Mouse (Mus musculus) spleen, adult 12 weeks (tissue): ENCODE results near the gene Arih2.
"Not testable (repeated sequence)": the region's sequence is repeated elsewhere in the genome, so short reads cannot be mapped to it uniquely, and the experiment has no call there.

ENCODE experiments used
- DNase-seq: peaks from one replicate; pipeline ENCODE4 v3.0.0; 2022; ENCODE audit warnings: low spot score

The Arih2 gene

DNA sequence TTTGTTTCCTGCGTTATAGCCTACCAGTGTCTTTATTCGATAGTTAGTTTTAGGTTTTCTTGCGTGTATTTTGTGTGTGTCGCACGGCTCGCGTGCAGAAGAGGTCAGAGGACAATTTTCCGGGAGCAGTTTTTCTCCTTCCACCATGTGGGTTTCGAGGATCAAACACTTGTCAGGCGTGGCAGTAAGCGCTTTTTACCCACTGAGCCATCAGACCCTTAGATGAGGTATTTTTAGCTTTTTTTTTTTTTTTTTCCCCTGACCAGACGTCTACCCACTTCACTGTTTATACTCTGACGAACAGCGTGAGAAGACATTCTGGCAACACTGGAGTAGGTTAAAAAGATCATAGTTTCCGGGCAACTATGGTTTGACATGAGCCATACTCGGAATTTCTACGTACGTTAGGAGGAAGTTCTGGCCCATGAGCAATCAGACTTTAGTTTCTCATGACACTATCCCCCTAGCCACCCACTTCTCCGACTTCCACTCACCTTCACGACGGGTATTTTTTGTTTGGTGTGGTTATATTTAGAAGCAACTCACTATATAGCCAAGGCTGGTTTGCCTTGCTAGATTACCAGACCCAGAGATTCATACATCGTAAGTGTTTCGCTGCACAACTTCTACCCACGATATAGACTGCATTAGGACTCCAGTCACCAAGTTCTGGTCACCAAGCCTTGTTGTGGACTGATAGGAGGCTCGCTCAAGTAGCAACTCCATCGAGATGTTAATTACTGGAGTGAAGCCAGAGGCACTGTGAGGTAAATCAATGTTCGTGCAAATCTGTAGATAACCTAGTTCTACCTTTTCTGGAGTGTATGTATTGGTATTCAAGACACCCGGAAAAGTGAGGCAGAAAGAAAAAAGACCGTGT, 615 bp upstream of the Arih2 start:
- no peak for DNase-seq

DNA sequence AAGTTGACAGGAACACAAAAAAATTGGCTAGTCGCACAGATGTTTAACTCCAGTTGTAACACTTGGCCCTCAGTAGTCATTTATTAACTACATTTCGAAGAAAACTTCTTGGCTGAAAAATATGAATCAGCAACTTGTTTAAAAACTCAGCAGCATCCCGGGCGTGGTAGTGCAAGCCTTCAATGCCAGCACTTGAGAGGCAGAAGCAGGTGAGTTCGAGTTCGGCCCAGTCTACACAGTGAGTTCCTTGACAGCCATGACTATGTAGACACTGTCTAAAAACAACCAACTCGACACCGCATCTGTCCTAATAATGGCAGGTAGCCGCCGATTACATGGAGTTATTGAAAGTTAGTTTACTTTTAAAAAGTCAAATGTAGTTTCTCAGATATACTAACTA, 1.0 kb downstream of the Arih2 start:
- DNase-seq: peak; percentile 36

DNA sequence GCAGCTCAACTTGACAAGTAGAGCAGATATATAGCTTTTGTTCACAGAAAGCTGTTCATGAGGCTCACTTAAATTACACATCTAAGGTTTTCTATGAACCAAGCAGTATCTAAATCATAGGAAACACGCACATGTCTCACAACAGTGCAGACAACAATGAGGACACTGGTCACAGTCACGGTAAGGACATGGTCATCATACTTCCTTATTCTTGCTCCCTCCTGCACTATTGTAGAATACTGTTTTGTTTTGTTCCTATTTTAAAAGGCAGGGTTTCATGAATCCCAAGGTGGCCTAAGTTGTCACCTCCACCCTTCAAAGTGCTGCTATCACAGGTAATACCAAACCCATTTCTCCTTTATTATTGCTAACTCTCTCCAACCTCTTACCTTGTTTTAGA, 9.4 kb downstream of the Arih2 start:
- no peak for DNase-seq

DNA sequence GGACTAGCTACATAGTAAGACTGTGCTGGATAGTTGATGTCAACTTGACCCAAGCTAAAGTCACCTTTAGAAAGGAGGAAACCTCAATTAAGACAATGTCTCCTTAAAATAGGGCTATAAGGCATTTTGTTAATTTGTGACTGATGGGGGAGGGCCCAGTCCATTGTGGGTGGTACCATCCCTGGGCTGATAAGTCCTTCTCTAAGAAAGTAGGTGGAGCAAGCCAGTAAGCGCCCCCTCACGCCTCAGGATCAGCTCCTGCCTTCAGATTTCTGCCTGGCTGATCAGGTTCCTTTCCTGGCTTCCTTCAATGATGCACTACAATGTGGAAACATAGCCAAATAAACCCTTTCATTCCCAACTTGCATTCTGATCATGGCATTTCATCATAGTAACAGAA, 13.8 kb downstream of the Arih2 start:
- DNase-seq: no peak

DNA sequence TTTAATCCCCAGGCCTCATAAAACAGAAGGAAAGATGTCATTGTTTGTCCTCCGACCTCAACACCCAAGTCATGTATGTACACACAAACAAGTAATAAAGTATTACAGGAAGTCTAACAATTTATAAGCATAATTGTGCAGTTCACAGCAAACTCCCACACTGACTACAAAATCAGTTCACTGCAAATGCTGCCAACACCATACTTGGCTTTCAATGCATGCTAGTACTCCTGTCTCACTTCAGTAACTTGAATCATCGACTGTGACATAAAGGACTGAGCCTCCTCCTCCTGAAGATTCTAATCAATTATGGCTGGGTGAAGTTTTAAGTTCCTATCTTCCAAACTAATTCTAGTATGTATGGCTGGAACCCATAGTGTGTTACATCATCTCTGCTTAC, 15.3 kb downstream of the Arih2 start:
- DNase-seq: no peak

DNA sequence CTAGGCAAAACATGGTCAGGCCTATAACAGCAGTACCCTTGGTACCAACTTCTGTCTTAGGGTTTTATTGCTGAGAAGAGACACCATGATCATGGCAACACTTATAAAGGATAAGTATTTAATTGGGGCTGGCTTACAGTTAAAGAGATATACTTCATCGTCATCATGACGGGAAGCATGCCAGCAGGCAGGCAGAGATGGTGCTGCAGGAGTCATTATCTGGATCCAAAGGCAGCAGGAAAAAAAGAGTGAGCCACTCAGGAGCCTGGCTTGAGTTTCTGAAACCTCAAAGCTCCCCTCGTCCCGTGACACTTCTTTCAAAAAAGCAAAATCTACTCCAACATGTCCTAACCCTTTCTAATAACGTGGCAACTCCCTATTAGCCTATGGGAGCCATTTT, 16.8 kb downstream of the Arih2 start:
- DNase-seq: peak; percentile 17

DNA sequence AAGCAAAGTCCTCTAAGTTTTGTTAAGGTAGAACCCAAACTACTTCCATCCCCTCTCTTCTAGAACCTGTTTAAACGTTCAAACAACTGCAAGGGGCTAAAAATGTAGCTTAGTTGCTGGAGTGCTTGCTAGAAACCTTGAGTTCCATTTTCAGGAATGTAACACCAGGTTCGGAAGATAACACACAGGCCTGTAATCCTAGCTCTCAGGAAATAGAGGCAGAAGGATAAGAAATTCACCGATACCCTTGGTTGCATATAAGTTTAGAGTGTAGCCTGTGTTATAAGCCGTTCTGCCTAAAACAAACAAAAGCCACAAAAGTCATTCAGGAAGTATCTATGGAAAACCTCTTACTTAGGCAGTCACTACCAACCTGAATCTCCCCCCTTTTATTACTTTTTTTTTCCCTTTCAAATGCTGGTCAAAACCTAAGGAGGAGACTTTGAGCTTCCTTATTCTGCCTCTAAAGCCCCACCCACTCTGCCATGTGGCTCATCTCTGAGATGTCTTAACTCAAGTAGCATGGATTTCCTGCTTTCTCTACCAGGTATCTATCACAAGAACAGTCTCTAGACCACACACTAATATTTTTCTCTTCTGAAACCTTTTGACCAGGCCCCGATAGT, 17.4 kb downstream of the Arih2 start:
- no peak for DNase-seq

DNA sequence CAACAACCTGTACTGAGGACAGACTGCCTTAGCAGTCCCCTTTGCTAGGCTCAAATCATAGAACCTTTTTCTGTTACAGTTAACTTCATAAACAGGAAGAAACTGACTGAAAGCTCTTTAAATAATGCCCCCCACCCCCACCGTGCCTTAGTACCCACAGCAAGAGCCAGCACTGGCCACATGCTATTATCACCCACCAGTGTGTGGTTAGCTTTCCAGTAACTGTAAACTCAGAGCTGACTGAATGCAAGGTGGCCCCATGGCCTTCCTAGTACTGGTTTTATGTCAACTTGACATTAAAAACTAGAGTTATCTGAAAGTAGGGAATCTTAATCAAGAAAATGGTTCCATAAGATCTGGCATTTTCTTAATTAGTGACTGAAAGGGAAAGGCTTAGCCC, 18.5 kb downstream of the Arih2 start:
- no peak for DNase-seq

DNA sequence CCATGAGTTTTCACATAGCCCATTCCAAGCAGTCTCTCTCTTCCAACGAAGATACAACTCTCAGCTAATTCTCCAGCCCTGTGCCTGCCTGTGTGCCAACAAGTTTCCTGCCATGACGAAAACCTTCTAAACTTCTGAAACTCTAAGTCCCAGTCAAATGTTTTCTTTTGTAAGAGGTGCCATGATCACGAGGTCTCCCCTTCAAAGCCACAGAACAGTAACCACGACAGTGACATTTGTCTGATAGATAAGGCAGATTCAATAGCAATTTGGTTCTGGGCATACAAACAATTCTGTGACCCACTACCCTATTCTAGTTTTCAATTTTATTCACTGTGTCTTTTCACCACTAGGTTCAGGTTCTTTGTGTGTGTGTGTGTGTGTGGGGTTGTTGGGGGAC, 21.0 kb downstream of the Arih2 start:
- DNase-seq: no peak

DNA sequence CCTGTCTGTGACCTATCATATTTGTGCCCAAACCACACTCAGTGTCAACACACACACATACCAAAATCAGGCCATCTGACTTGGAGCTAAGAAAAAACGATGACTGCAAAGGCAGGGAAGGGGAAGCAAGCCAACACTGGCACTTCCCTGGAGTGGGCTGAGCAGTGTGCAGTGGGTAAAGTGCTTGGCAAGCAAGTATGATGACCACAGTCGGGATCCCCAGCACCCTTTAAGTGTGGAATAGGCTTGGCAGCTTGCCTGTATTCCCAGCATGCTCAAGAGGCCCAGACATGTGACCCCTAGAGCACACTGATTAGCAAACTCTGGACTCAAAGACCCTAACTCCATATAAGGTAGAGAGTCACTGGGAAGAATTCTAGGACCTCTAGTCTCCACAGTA, 22.7 kb downstream of the Arih2 start:
- no peak for DNase-seq

DNA sequence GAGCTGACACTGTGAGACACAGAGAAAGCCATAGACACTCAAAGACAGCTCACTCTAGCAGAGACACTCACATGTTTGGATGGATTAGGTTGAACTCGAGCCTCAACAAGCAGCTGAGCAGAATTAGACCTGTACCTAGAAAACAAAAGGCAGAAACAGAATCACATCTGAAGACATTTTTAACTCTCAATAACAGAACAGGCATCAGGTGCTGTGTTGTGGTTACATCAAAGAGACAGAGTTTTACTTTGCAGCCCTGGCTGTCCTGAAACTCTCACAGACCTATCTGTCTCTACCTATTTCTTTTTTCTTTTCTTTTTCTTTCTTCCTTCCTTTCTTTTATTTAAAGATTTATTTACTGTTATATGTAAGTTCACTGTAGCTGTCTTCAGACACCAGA, 31.9 kb downstream of the Arih2 start:
- no peak for DNase-seq

DNA sequence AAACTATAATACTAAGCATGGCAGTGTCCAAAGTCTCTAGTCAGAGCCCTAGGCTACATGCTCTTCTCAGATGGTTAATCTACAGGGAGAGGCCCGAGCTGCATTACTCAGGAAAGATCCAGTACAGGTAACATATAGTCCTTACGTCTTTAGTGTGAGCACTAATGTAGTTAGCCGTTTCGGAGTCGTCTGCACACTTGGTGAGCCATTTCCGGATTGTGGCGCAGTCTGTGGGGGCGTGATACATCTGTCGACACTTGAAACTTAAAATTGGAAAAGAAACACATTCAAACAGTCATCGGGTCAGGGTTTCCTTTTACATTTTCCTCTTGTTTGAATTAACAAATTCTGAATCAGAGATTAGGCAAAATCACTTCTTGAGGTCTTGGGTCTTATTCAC, 37.7 kb downstream of the Arih2 start:
- no peak for DNase-seq

DNA sequence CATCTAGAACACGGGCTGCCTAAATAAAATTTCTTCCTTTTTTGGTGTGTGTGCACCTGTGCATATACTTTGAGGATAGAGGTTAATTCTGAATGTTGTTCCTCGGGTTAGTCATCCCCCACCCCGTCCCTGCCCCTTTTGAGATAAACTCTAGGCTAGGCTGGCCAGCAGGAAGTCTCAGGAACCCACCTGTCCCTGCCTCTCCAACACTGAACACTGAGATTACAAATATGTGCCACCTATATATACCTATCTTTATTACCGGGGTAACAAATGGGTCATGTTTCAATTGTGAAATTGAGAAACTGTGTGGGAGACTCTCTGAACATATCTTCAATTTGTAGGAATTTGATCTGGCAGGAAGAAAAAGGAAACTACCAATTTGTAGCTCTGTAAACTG, 40.3 kb downstream of the Arih2 start:
- DNase-seq: no peak

DNA sequence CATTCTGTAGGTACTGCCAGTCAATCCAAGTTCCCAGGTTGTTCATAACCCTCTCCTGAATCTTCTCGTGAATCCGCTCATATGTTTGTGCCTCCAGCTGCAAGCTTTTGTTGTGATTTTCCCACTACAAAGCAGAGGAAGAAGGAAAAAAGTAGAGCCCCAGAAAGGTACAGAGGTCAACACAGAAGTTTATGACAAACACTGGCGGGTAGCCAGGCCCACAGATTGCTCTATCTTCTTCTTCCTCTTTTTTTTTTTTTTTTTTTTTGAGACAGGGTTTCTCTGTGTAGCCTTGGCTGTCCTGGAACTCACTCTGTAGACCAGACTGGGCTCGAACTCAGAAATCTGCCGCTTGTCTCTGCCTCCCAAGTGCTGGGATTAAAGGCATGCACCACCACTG, 41.3 kb downstream of the Arih2 start:
- not testable (repeated sequence) for DNase-seq

DNA sequence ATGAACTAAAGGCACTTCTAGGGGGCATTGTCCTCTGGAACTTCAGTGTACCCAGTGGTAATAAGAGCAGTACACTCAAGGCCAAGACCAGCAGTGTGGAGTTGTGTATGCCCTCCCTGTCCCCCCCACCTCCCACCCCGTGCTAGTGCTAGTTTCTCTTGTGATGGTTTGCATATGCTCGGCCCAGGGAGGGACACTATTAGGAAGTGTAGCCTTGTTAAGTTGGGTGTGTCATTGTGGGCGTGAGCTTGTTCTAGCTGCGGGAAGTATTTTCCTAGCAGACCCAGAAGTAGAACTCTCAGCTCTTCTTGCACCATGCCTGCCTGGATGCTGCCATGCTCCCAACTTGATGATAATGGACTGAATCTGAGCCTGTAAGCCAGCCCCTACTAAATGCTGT, 47.2 kb downstream of the Arih2 start:
- DNase-seq: no peak

DNA sequence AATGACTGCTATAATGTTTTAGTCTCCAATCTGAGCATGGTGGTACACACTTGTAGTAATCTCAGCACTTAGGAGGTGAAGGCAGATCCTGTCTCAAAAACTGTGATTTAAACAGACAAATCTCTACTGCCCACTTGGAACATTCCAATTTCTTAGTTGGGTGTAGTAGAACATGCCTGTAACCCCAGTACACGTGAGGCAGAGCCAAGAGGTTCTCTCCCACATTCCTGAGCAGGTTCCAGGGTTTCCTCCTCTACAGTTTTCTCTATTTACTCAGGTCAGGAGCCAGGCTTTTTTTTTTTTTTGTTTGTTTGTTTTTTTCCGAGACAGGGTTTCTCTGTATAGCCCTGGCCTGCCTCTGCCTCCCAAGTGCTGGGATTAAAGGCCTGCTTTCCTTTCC, 49.2 kb downstream of the Arih2 start:
- no peak for DNase-seq

DNA sequence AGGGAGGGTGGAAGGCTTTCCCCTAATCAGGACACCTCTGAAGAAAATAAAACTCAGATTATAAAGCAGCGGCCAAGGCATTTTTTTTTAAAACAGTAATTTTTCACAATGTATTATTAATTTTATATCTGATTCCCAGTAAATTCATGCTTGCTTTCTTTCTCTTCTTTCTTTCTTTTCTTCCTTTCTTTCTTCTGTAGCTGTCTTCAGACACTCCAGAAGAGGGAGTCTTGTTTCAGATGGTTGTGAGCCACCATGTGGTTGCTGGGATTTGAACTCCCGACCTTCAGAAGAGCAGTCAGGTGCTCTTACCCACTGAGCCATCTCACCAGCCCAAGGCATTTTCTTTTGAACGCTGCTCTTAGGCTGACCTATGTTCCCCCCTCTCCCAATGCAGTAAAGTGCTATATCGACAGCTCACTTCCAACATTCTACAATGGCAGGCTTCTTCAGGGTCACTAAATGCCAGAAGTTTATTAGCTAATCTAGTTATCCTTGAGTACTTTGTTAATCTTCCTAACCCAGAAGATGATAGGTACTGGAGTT, 50.1 kb downstream of the Arih2 start:
- no peak for DNase-seq

DNA sequence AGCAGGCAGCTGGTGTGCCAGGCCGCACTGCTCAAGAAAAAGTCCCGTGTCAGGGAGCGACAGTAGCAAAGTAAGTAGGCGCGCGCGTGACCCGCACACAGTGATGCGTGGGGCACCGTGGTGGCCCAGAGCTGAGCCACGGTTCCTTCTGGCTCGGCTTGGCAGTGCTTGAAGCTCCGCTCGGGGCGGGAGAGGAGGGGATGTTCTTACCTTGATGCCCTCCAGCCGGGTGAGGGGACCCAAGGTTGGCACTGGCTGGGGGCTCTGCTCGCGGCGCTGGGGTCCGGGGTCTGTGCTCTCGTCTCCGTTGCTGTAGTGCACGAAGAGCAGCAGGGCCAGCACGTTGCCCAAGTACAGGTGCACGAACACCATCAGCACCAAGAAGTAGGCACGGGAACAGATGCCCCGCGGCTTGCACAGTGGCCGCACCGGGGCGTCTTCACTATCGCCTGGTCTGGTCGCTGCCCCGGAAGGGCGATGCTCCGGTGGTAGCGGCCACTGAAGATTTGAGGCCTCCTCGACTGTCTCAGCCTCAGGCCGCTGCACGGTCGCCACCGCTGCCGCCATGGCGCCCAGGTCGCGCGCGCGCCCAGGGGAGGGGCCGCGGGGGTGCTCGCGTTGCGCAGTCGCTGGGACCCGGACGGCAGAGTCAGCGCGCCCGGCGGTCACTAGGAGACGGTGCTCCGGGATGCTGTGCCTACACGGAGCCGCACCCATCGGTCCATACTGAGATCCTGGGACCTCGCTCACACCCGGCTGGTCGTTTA, 52.0 kb downstream of the Arih2 start, which contains the start of gene P4htm:
Gene P4htm (minus strand): TSS at position 670 of the 767 bp plus-strand sequence.
- no peak for DNase-seq

DNA sequence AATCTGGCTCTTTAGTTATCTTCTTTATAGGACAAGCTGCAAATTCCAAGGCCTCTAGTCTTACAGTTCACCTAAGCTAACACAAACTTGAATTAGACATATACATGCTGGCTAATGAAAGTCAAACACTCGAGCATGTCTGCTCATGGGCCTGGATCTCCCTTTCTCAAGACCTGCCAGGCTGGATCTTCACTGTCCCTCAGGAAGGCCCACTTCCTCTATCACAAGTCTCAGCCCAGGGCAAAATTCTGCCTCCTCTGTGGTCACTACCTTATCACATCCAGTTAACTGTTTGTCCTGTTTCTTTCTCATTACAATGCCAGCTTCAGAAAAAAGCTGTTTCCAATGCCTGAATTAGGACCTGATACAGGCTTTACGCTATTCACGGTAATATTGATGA, 54.8 kb downstream of the Arih2 start:
- no peak for DNase-seq

DNA sequence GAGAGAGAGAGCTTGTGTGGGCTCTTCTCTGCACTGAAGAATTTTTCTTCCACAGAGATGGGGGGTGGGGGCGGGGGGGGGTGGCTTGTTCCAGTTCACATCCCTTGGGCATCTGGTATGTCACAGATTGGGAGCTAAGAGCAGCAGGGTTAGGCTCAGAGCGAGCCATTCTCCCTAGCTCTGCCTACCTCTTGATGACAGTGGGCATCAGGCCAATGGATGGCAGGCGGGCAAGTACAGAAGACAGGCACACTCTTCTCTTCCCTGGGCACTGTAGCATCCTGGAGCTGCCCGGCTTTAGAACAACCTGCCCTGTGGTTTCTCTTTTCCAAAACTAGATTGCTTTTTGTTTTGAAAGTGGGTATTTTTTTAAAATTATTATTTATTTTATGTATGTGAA, 57.7 kb downstream of the Arih2 start:
- DNase-seq: no peak

DNA sequence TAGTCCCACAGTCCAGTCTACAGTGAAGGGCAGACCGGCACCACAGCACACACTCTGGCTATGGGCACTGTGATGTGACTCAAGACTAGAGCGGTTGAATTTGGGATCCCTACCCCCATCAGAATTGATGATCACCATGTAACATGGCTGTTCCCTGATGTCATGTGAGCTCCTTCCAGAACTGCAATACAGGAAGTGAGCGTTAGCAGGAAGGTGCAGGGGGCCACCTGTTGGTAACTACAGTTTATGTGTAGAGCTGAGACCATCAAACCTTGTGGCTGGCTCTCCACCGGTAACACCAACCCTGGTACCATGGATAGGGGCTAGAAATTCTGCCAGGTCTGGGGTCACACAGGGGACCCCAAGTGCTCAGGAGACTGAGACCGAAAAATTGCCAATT, 60.0 kb downstream of the Arih2 start:
- DNase-seq: no peak

DNA sequence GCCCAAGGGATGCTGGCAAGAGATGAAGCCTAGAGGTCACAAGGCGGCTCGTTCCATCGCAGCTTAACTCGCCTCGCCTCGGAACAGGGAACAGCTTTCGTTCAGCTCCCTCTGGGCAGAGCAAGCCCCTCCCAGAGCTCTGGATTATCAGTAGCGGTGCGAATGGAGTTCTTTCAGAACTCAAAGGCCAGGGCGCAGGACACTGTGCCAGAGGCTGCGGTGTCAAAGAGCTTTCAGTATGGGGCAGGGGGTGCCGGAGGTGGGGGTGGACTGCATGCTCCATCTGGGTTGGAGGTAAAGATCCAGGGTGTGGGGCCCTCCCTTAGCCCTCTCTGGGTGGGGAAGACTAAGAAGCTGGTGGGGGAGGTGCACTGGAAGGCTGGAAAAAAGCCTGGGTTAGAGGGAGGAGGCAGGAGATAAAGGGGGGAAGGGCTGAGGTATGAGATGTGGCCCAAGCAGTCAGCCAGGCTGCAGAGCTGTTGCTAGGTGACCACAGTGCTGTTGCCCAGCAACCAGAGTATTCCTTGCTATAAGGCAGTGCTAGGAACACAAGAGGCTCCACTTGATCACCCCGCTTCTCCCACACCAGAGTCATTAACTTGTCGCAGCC, 61.5 kb downstream of the Arih2 start:
- no peak for DNase-seq
